Mouse (Mus musculus) adrenal gland, postnatal 14 days (tissue): ENCODE results near the gene Bckdk. TPM values are rescaled to one million over a fixed set of nuclear protein-coding genes. Genes with fewer than 3 reads are reported as not detected.

ENCODE experiments used
- DNase-seq: peaks from one replicate; pipeline ENCODE4 v3.0.0; 2021; ENCODE audit warnings: mixed read lengths
- long read RNA-seq, 2 experiments: library from polyadenylated mRNA; stranded (forward); transcript quantifications; one replicate each; pipeline ENCODE4 v2.0.0; 2021
- total RNA-seq: library from RNA; stranded (reverse); gene quantifications from 2 replicates; pipeline ENCODE4 v1.2.3, GENCODE M21; 2021

Gene Bckdk
- 130 and 135 TPM in 2 replicates for total RNA-seq
- long read RNA-seq, experiment 1, transcript Bckdk-201 (12 exons, 3,405 nt): major isoform, 215 of 234 reads
- long read RNA-seq, experiment 1, partial matches to known transcripts: 8 of 234 reads
- long read RNA-seq, experiment 1, other reads (novel, unspliced or antisense): 11 of 234 reads
- long read RNA-seq, experiment 2, transcript Bckdk-201 (12 exons, 3,405 nt): major isoform, 162 of 191 reads
- long read RNA-seq, experiment 2, partial matches to known transcripts: 8 of 191 reads
- long read RNA-seq, experiment 2, other reads (novel, unspliced or antisense): 21 of 191 reads

DNA sequence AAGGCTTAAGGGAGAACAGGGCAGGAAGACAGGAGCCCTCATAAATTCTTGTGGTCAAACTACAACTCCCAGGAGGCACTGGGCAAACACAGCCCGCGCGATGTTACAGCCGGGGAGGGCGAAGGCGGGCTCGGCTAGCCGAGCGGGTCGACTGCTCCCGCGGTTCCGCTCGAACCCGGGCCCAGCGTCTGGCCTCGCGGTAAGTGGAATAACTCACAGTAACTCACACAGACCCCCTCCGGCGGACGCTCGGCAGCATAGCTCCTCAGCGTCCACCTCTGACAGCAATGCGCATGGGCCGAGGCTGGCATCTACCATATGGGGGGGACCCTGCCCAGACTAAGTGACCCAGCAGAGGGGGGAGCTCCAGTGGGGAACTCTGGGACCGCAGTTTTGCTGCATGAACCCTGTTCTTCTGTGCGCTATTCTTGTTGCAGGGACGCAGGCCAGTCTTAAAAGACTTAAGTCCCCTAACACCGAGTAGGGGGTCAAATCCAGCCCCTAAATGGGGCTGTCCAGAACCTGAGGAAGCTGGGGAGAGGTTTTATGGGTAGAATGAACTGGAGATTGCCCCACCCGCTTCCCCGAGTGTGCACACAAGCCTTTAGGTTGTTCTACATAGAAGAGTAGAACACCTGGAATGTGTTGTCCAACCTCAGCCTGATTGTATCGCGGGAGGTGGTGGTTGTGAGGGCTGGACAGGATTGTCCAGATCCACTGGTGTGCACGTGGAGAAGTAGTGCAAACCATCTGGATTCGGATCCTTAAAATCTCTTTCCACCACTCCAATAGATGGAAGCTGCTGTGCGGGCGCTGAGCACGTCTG is at the start of gene Bckdk:
Bckdk (plus strand) TSS at position 112 of the 826 bp plus-strand sequence.
- peak; percentile 91 for DNase-seq

DNA sequence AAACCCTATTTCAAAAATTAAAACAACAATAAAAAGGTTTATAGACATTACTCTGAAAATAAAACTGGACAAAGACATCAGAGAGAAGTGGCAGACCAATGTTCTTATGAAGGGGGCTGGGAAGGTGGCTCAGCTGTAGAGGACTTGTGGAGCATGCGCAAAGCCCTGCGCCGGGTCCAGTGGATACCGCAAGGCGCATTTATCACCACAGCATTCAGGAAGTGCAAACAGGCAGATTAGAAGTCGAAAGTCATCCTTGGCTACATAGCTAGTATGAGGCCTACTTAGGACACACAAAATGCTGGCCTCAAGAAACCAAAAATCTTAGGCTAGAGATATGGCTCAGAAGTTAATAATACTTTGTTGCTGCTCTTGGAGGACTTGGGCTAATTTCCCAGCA is 45.6 kb upstream of the Bckdk start:
- DNase-seq: no peak

DNA sequence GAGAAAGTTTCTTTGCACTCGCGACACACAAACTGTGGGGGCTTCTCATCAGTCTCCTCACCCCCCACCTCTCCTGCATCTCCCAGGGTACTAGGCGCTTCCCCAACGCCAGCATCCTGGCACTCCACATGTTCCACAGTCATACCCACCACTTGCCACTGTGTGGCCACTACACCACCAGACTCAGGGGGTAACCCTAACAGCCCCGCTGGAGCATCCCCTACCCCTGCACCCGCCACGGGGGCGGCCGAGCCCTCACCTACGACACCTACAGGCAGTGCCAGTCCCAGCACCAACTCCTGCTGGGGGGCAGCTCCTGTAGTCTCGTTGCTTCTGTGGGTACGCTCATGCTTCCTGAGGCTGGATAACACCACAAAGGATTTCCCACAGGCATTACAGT is 37.4 kb upstream of the Bckdk start:
- DNase-seq: no peak

GRCm38 (mm10) chr7:127867641-127868040 is 36.2 kb upstream of the Bckdk start:
- DNase-seq: no peak

DNA sequence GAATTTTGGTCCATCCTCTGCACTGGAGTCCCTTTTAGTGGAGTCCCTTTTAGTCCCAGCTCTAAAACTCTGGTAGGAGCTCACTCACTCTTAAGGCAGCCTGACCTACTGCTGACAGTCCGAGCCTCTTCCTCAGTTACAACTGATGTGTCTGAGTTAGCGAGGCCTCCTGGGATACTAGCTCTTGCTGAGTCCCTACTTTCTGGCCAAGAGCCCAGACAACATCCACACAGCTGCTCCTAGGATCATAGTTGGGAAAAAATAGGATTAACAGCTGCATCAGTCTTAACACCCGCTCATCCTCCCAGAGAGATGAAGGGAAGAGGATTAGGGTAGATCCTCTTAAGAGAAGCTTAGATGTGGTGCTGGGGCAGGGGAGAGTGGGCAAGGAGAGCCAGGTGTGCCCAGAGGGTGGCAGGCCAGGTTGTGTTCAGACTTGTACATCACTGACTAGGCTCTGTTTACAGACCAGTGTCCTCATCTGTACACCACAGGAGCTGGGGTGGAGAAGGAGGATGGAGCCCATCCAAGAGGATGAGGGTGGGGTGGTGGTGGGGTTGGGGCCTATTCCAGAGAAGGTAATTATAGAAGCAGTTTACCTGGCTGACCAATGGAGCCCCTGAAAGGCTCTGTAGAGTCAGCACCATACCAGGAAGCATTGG is 34.6 kb upstream of the Bckdk start:
- DNase-seq: no peak

DNA sequence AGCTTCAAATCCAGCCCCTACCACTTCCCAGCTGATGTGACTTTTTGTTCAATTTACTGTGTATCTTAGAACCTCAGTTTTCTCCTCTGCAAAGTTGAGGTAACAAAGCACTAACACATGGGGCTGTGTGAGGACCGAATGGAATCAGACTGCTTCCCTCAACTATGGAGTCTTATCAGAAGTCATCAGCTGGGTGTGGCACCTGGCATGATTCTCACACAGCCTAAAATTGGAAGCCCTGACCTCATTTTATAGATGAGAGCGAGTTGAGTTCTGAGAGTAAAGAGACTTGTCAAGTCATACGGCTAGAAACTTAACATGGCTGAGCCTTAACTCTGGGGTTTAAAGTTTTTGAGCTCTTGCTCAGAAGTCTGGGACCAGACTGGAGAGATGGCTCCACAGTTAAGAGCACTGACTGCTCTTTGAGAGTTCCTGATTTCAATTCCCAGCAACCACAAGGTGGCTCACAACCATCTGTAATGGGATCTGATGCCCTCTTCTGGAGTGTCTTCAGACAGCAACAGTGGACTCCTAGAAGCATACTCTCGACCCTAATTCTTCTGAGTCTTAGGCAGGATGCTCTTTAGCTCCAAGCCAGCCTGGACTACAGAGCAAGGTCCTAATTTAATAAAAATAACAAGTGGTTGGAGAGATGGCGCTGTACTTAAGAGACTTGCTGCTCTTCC is 33.6 kb upstream of the Bckdk start:
- DNase-seq: no peak

DNA sequence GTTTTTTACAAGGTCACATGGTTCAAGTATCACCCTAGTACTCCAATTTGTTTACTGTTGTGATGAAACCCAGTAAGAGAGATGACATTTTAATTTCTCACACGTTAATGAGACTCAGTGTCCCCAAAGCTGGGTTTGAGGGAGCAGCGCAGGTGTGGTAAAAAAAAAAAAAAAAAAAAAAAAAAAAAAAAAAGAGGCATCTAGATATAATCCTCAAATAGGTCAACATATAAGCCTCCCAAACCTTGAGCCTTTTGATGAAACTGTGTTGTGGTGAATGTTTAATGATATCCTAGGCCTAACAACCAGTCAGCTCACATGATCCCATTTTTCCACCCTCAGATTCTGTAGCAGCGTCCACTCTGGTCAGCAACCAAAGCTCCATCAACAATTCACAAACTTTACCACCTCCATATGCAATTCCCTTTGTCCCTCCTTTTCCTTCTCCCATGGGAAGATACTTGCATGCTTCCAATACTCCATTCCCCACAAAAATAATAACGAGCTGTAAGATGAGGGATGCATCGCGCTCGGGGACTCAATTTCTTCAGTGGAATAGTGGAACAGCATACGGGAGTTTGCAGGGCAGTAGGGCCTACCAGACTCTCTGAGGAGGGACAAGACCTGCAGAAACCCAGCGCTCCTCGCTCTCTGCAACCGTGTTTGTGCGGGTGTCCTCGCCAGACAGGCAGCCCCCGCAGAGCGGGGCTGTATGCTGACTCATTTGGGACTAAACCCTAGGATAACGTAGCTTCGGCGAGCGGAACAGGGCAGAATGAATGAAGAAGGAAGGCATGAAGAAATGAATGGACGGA is 28.9 kb upstream of the Bckdk start:
- DNase-seq: no peak

GRCm38 (mm10) chr7:127875627-127876001 is 28.3 kb upstream of the Bckdk start:
- DNase-seq: peak; percentile 94

DNA sequence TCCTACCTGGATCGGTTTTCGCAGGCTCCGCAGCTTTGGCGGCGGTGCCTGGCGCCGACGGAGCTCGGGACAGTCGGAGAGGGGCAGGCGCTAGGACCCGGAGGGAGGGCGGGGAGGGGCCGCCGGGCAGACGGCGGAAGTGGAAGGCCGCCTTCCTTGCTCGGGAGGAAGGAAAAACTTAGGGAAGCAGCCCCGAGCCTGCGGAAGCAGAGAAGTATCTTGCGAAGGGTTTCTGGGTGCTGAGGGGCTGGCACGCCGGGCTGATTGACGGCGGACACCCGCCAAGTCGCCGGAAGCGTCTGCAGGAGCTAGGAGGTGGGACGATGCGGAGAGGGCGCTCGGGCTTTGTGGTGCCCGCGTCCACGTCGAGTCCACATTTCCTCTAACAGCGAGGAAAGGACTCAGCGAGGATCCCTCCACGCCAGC is 27.8 kb upstream of the Bckdk start, which contains the start of gene Zfp646:
Zfp646 (plus strand) TSS at position 181 of the 426 bp plus-strand sequence.
- peak; percentile 88 for DNase-seq

- peak; percentile 95 for DNase-seq
Measured at GRCm38 (mm10) chr7:127876467-127877348, 27.2 kb upstream of the Bckdk start, which contains the start of gene Zfp668. Zfp668 (minus strand) TSS chr7:127876828.

DNA sequence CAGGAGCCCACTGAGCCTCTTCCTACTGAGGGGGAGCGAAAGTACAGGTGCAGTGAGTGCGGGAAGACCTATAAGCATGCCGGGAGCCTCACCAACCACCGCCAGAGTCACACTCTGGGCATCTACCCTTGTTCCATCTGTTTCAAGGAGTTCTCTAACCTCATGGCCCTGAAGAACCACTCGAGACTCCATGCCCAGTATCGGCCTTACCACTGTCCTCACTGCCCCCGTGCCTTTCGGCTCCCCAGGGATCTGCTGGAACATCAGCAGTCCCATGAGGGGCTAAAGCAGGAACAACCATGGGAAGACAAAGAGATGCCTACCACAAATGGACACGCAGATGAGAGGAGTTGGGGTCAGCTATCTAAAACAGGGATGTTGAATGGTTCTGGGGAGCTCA is 24.6 kb upstream of the Bckdk start:
- no peak for DNase-seq

- DNase-seq: no peak
Measured at GRCm38 (mm10) chr7:127880431-127880830, 23.5 kb upstream of the Bckdk start.

DNA sequence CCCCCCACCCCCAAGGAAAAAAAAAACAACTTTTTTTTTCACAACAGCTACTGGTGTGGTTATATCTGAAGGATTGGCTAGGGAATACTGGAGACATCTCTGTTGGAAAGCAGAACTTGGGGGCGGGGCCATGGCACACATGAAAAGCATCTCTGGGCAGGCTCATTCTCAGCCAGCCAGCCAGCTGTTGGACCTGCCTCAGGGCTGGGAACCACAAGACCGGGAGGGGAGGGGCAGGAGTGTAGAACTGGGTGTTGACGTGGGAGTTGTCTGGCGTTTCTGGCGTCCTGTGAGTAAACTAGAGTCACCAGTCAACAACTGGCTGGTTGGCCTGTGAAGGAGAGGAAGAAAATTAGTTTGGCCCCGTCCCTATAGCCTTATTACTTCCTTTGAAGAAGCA is 17.9 kb upstream of the Bckdk start:
- peak; percentile 52 for DNase-seq

GRCm38 (mm10) chr7:127886551-127886950 is 17.3 kb upstream of the Bckdk start:
- DNase-seq: no peak

DNA sequence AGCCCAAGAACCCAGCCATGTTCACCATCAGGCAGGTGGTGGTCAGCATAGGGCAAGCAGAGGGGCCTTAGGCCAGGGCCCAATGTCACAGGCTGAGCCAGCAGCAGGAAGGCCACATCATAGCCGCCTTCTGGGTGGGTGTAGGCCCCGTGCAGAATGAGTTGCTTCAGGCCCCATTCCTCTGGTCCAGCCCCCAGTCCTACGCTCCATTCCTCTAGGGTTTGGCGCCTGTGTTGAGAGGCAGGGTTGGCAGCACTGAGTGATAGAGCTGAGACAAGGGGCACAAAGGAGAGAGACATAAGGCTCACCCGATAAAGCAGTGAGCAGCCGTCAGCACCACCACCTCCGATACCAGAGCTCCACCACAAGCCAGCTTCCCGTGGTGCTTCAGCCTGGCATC is 16.7 kb upstream of the Bckdk start:
- DNase-seq: no peak

- DNase-seq: no peak
Measured at GRCm38 (mm10) chr7:127887781-127888180, 16.1 kb upstream of the Bckdk start.

DNA sequence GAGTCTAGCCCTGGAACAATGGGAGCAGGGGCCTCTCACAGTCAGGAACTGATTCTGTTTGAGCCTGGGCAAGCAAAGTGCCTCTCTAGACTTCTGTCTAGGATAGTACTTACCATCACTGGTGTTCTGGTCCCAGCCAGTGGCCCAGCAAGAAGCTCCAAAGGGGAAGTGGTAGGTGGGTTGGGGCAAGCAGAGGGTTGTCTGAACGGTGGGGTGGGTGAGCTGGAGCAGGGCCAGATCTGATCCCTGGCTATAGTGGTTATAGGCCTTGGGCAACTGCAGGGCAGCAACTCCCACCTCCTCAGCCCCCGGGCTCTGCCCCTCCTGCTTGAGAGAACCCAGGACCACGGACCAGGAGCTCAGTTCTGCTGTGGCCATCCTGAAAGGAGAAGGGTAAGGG is 15.1 kb upstream of the Bckdk start:
- no peak for DNase-seq

GRCm38 (mm10) chr7:127890798-127891197 is 13.1 kb upstream of the Bckdk start, which contains the start of gene Prss53:
Prss53 (minus strand) TSS chr7:127890970.
- DNase-seq: no peak

- no peak for DNase-seq
Measured at GRCm38 (mm10) chr7:127894480-127894879, 9.4 kb upstream of the Bckdk start.

DNA sequence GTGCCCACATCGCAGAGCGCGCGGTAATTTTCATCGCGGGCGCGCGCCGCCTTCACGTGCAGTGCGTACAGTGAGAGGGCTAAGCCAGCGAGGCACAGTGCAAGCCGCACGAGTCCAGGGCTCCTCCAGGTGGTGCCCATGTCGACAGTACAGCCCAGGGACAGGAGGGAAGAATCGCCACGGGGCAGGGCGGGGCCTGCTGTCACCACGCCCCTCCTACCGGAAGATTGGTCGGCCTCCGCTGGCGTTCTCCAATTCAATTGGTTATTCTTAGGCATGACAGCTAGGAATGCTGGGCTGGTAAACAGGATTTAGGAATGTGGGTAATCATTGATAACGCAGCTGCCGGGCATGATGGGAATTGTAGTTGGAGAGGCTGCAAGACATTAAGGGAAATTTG is 8.4 kb upstream of the Bckdk start, which contains the start of the genes Gm21974 and Vkorc1:
Gm21974 (minus strand) TSS at position 13 of the 400 bp plus-strand sequence.
Vkorc1 (minus strand) TSS at position 176 of the 400 bp plus-strand sequence.
- DNase-seq: peak; percentile 96
